Mouse (Mus musculus) myocyte (in vitro differentiated cells): Measurements from ENCODE around the gene Olfr692.

Experiments
- E2F4 ChIP-seq: IDR thresholded peaks from one replicate; pipeline ENCODE4 v1.6.1; 2011; ENCODE audit warnings: mild to moderate bottlenecking, control low read depth, moderate library complexity; ENCODE audit not compliant: insufficient read depth
- MAX ChIP-seq: IDR thresholded peaks from one replicate; pipeline ENCODE4 v1.6.1; 2011; ENCODE audit warnings: low read depth, mild to moderate bottlenecking, control low read depth
- POLR2A ChIP-seq: IDR thresholded peaks from one replicate; pipeline ENCODE4 v1.6.1; 2011; ENCODE audit warnings: low read depth, mild to moderate bottlenecking, control low read depth, moderate library complexity; ENCODE audit not compliant: insufficient read length
- POLR2AphosphoS2 ChIP-seq: IDR thresholded peaks from one replicate; pipeline ENCODE4 v1.6.1; 2011; ENCODE audit warnings: low read depth, control low read depth; ENCODE audit not compliant: insufficient read length
- SRF ChIP-seq: IDR thresholded peaks from one replicate; pipeline ENCODE4 v1.6.1; 2011; ENCODE audit warnings: low read depth; ENCODE audit not compliant: control insufficient read depth, insufficient read length
- TCF12 ChIP-seq: IDR thresholded peaks from one replicate; pipeline ENCODE4 v1.6.1; 2011; ENCODE audit warnings: mild to moderate bottlenecking, control low read depth; ENCODE audit not compliant: poor library complexity, insufficient read depth, severe bottlenecking
- TCF3 ChIP-seq: IDR thresholded peaks from one replicate; pipeline ENCODE4 v1.6.1; 2011; ENCODE audit warnings: low read depth, control low read depth; ENCODE audit not compliant: insufficient read length
- USF1 ChIP-seq: IDR thresholded peaks from one replicate; pipeline ENCODE4 v1.6.1; 2011; ENCODE audit warnings: low read depth, mild to moderate bottlenecking, control low read depth, moderate library complexity

GRCm38 (mm10) chr7:105399935-105400624, 32.0 kb downstream of the Olfr692 start, which contains the start of gene Fam160a2:
- no peak for TF ChIP-seq USF1
- no peak for TF ChIP-seq E2F4
- no peak for TF ChIP-seq TCF3
- peak; percentile 70 for TF ChIP-seq POLR2AphosphoS2
- peak; percentile 78 for TF ChIP-seq POLR2A
- no peak for TF ChIP-seq MAX
- no peak for TF ChIP-seq TCF12
- TF ChIP-seq SRF = peak; percentile 58
